Mouse (Mus musculus): ENCODE data around the gene Vash1.

GRCm38 (mm10) chr12:86715401-86715800 lies 36.9 kb downstream of the Vash1 start:
- TF ChIP-seq POLR2A (IDR thresholded peaks at IDR 0.05; ENCODE audit: insufficient read length, low read depth) (no peak), E2F4 (IDR thresholded peaks at IDR 0.05; ENCODE audit: insufficient read depth) (no peak), MAX (IDR thresholded peaks at IDR 0.05; ENCODE audit: low read depth) (no peak), MYOG (IDR thresholded peaks at IDR 0.05; ENCODE audit: control insufficient read depth in 1 of 3, insufficient read depth in 1 of 3, insufficient read length in 2 of 3, low read depth in 2 of 3) (no peak), CEBPB (IDR thresholded peaks at IDR 0.05; ENCODE audit: insufficient read depth, poor library complexity, severe bottlenecking) (no peak), SRF (IDR thresholded peaks at IDR 0.05; ENCODE audit: control insufficient read depth, insufficient read length, low read depth) (no peak), MYOD1 (IDR thresholded peaks at IDR 0.05; ENCODE audit: control insufficient read depth in 1 of 3, insufficient read length in 2 of 3, low read depth in 2 of 3) (no peak)
